Mouse (Mus musculus) myocyte (in vitro differentiated cells): ENCODE measurements around the gene Abcb8.

Experiments used
- E2F4 ChIP-seq: IDR thresholded peaks from one replicate; pipeline ENCODE4 v1.6.1; 2011; ENCODE audit warnings: mild to moderate bottlenecking, control low read depth, moderate library complexity; ENCODE audit not compliant: insufficient read depth
- MAX ChIP-seq: IDR thresholded peaks from one replicate; pipeline ENCODE4 v1.6.1; 2011; ENCODE audit warnings: low read depth, mild to moderate bottlenecking, control low read depth
- MYOD1 ChIP-seq, 3 experiments: IDR thresholded peaks; one replicate each; pipeline ENCODE4 v1.6.1; 2011; ENCODE audit warnings: control low read depth in 2 of 3, low read depth in 2 of 3, mild to moderate bottlenecking in 2 of 3, moderate library complexity in 1 of 3; ENCODE audit not compliant: insufficient read length in 2 of 3, control insufficient read depth in 1 of 3
- POLR2A ChIP-seq: IDR thresholded peaks from one replicate; pipeline ENCODE4 v1.6.1; 2011; ENCODE audit warnings: low read depth, mild to moderate bottlenecking, control low read depth, moderate library complexity; ENCODE audit not compliant: insufficient read length
- POLR2AphosphoS2 ChIP-seq: IDR thresholded peaks from one replicate; pipeline ENCODE4 v1.6.1; 2011; ENCODE audit warnings: low read depth, control low read depth; ENCODE audit not compliant: insufficient read length
- TCF12 ChIP-seq: IDR thresholded peaks from one replicate; pipeline ENCODE4 v1.6.1; 2011; ENCODE audit warnings: mild to moderate bottlenecking, control low read depth; ENCODE audit not compliant: poor library complexity, insufficient read depth, severe bottlenecking

GRCm38 (mm10) chr5:24452030-24452690 lies 58.7 kb downstream of the Abcb8 start, which contains the start of gene Agap3:
- TF ChIP-seq E2F4: no peak
- no peak for TF ChIP-seq TCF12
- no peak for TF ChIP-seq POLR2AphosphoS2
- TF ChIP-seq MYOD1 (IDR thresholded peaks at IDR 0.05; ENCODE audit: control insufficient read depth in 1 of 3, insufficient read length in 2 of 3, low read depth in 2 of 3): no peak
- TF ChIP-seq MAX: no peak
- TF ChIP-seq POLR2A: no peak
